Mouse (Mus musculus) lung, postnatal 25 days (tissue): ENCODE measurements around the gene Lrig3.

Experiments
- DNase-seq: peaks from one replicate; pipeline ENCODE4 v3.0.0; 2022; ENCODE audit warnings: low spot score

The Lrig3 gene

GRCm38 (mm10) chr10:125964709-125965108, 1.3 kb upstream of the Lrig3 start:
- no peak for DNase-seq

GRCm38 (mm10) chr10:125966481-125967251, 698 bp downstream of the Lrig3 start:
- no peak for DNase-seq

GRCm38 (mm10) chr10:125967436-125968160, 1.6 kb downstream of the Lrig3 start:
- DNase-seq = no peak

DNA sequence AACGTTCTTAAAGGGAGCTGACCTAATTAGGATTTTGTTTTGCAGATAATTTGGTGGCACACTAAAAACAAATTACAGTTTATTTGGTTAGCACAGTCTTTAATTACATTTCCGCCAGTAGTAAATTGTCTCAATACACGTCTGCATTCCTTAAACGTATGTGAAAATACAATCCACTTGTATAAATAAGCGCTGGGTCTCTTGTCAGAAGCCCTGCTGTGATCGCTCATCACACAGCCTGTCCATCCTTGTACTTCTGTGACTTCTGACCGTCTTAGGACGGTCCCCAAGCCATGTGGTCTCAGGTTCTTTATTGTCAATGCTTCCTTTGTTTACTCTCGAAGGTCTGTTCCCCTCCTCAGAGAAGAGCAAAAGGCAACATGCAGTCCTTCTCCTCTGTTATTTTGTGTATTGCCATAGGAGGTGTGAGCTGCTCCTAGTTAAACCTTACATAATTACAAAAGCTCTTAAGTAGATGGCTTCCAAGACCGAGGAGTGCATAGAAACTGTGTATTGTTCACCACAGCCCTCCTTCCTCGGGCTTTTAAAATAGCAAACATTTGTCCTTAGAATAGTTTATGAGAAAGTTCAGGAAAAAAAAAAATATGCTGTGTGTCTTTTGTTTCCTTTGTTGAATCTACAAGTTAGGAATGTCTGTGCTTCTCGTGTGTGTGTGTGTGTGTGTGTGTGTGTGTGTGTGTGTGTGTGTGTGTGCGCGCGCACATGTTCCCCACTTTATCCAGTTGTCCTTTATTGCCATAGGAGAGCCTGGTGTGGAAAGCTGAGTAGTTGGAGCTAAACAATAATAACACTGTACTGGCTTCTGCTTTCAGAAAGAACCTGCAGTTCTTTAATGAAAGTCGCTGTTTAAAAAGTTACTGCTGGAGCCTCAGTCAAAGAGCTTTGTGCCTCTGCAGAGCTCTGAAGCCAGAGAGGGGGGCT, 2.5 kb downstream of the Lrig3 start:
- no peak for DNase-seq

DNA sequence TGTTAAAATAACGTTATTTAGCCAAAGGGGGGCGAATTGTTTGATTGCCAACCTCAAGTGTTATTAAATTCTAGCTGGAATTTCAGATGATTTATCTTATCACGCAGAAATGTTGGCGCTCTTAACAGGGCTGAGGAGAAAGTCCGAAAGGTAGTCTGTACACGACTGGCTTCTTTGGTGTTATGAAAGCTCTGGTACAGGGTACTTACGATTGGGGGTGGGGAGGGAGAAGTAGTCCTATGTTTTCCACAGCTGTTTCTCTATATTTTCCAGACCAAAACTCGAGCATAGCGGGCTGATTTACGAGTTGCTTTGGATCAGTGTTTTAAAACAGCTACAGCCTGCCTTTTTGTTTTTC, 3.1 kb downstream of the Lrig3 start:
- no peak for DNase-seq

GRCm38 (mm10) chr10:125970031-125970430, 4.1 kb downstream of the Lrig3 start:
- DNase-seq = no peak

DNA sequence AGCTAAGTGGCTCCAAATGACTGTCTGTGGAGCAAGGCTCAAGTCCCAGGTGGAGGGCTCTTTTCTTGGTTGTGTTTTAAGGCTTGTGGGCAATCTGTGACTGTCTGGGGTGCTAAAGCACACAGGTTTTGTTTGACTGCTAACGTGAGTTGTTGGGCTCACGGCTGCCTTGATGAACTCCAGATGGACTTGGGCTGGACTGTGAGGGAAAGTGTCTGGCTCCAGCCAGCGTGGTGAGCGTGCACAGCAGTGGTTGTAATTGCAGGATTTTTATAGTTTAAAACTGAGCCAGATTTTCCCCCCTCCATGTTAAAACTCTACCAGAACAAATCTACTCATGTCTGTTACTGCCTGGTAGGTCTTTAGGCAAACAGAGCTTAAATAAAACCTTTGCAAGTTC, 4.5 kb downstream of the Lrig3 start:
- DNase-seq = no peak

GRCm38 (mm10) chr10:125973726-125974125, 7.8 kb downstream of the Lrig3 start:
- no peak for DNase-seq

GRCm38 (mm10) chr10:125981938-125982337, 16.0 kb downstream of the Lrig3 start:
- DNase-seq = no peak

DNA sequence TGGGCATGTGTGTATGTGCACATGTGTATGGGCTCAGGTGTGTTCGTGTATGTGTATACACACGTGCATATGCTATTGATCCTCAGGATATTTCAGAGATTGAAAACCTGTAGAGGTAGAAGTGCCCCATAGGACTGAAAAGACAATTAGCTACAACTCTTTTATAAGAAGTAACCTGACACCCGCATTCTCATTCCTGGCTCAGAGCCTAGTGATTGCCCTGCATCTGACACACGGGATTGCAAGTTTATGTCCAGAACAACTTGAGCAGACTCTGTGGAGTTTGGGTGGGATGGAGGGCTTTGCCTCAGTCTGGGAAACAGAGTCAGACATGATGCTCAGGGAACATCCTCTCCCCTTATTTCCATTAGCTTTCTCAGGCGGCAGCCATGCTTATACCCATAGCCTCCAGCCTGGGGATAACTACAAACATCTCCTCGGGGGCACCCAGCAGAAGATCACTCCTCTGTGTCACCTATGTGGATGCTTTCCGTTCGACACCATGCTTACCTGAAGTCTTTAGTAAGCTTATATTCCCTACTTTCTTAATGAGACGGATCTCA, 18.6 kb downstream of the Lrig3 start:
- DNase-seq = no peak

DNA sequence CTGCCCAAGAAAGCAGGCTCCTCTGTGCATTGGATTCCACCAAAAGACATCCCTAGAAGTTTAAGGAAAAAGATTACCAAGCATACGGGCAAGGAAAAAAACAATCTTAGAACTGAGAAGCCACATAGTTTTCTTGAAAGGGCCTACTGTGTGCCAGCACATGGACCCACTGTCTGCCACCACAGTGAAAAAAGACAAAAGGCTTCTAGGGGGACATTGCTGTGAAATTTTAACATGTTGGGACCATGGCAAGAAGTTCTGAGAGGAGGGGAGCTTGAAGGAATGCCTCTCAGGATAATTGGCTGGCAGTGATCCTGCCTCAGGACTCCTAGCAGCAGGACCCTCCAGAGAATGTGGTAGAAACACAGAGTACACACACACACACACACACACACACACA, 19.8 kb downstream of the Lrig3 start:
- no peak for DNase-seq

- DNase-seq = no peak
Measured at GRCm38 (mm10) chr10:125986443-125986842, 20.5 kb downstream of the Lrig3 start.

DNA sequence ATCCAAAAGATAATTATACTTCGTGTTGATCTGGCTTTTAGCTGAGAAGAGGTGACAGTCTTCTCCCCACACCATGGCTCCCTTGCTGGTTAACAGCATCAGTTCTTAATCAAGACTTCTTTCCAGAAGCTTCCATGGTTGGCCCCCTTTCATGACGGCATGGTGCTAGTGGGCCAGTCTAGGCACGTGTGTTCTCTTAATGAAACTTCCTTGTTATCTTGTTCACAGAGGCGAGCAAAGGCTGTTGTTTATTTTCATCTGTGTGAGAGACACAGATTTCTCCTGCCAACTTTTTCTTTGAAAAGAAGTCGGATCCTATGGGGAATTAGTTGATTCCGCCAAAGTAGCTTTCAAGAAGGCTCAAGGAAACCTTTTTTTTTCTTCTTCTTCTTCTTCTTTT, 21.3 kb downstream of the Lrig3 start:
- DNase-seq = no peak

DNA sequence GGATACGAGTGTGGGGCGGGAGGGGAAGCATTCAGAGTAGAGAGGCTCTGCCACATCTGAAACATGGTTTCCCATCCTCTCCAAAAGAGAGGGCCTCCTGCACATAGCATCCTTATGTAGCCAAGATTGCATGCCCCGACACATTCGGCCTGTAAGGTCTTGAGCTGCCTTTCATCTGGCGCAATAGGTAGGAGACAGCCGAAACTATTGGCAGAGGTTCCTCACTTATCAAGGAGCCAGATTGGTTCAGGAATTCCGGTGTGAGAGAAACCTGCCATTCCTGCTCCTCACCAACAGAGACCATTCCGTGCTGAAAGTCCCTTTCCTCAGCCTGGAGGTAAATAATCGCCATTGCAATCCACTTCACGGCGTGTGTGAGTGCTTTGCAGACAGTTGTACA, 22.1 kb downstream of the Lrig3 start:
- no peak for DNase-seq

GRCm38 (mm10) chr10:125989890-125990289, 23.9 kb downstream of the Lrig3 start:
- no peak for DNase-seq

DNA sequence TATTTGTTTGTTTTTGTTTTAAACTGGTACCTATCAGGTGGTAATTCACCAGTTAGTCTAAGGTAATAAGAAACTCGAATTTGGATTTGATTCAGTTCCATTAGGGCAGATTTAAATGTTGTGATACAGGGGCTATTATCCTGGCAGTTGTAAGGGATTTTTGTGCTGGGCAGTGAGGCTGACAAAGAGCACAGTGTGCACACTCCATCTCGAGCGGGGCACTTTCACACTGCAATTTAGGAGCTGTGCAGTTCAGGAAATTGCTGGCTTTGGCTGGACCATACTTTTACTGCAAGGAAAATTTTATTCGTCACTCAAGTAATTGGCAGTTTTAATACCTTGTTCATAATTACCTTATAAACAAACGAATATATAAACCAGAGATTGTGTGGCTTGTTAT, 24.4 kb downstream of the Lrig3 start:
- DNase-seq = no peak

- DNase-seq = no peak
Measured at GRCm38 (mm10) chr10:125991819-125992218, 25.9 kb downstream of the Lrig3 start.

DNA sequence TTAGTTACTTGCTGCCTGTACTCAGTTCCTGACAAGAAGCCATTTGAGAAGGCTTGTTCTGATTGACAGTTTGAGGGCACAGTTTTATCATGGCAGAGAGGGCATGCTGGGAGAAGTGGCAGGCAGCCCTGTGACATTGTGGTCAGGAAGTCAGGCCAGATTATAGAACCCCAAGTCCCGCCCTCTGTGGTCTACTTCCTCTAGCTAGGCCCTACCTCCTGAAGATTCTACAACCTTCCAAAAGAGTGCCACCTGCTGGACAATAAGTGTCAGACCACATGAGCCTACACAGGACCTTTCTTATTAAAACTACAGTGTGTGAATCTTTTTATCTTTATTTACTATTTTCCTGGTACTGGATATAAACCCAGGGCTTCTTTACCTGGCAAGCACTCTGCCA, 28.9 kb downstream of the Lrig3 start:
- peak; percentile 70 for DNase-seq

GRCm38 (mm10) chr10:125995701-125996100, 29.7 kb downstream of the Lrig3 start:
- no peak for DNase-seq

GRCm38 (mm10) chr10:125996989-125997388, 31.0 kb downstream of the Lrig3 start:
- DNase-seq = no peak

DNA sequence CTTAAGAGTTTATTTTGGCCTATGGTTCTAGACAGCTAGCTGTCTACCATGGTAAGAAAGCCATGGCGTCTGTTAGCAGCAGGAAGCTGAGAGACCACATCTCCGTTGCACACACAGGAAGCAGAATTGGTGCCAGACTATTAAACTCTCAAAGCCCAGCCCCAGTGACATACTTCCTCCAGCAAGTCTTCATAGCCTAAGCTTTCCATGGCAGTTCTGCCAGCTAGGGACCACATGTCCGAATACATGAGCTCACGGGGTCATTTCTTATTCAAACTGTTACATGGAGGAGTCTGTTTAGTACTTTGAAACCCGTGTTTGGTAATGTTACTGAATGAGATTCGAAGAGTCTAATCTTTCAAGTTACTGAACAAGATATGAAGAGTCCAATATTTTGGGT, 33.6 kb downstream of the Lrig3 start:
- DNase-seq = peak; percentile 14

DNA sequence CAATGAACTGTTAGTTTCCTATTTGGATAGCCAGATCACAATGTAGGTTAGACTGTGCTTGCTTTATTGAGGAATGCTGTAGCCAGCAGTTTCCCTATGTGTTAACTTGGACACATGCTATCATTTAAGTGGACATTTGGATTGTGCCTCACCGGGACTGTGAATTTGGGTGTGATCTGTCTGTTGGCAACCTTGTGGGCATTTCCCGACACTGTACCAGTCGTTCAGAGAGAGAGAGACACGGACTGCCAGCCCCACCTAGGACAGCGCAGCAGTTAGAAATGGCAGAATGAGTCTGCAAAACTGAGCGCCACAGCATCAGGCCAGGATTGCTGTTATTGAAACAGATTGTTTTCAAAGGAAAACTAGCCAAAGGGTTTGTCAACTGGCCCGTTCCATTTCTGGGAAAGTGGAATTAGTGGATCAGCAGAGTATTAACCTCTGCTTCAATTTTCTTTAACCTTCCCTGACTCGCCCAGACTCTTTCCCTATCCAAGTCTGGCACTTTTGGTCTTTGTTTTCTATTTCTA, 35.0 kb downstream of the Lrig3 start:
- no peak for DNase-seq
